Mouse (Mus musculus): ENCODE measurements around the gene Pacsin3. TPM values are rescaled to one million over a fixed set of nuclear protein-coding genes. Genes with fewer than 3 reads are reported as not detected.

The Pacsin3 gene
- total RNA-seq, 2 experiments from 2014 or later = 24.2 to 33.2 TPM

- no peak for DNase-seq (ENCODE audit: low spot score in 2 of 2)
These were observed 46.1 kb downstream of the Pacsin3 start for GRCm38 (mm10) chr2:91301836-91302235.

- no peak for DNase-seq (ENCODE audit: low spot score in 2 of 2)
These were observed 47.1 kb downstream of the Pacsin3 start for GRCm38 (mm10) chr2:91302845-91303244.

- DNase-seq (ENCODE audit: low spot score in 2 of 2) = no peak
These were observed 50.2 kb downstream of the Pacsin3 start for GRCm38 (mm10) chr2:91305926-91306325.

GRCm38 (mm10) chr2:91306589-91306988 lies 50.8 kb downstream of the Pacsin3 start:
- DNase-seq (ENCODE audit: low spot score in 2 of 2) = no peak

GRCm38 (mm10) chr2:91308680-91309079 lies 52.9 kb downstream of the Pacsin3 start:
- no peak for DNase-seq (ENCODE audit: low spot score in 2 of 2)

GRCm38 (mm10) chr2:91309546-91309945 lies 53.8 kb downstream of the Pacsin3 start:
- DNase-seq (ENCODE audit: low spot score in 2 of 2) = no peak

GRCm38 (mm10) chr2:91312578-91313311 lies 57.0 kb downstream of the Pacsin3 start:
- DNase-seq (ENCODE audit: low spot score in 2 of 2) = no peak

GRCm38 (mm10) chr2:91314184-91314583 lies 58.4 kb downstream of the Pacsin3 start:
- no peak for DNase-seq (ENCODE audit: low spot score in 2 of 2)

Other genes with a start within 250 kb of the Pacsin3 start
- gene Rapsn, start 220.3 kb upstream of the Pacsin3 start, total RNA-seq (2021) = under 1 TPM in 1 of 2 experiments, not detected in 1; 0.57 TPM
- 100 to 1,000 TPM; 190 to 221 TPM for gene Psmc3, start 201.9 kb upstream of the Pacsin3 start, total RNA-seq (2021)
- 10 to 100 TPM; 26.4 to 28.9 TPM for gene Slc39a13, start 185.5 kb upstream of the Pacsin3 start, total RNA-seq (2021)
- 1 to 10 TPM; 4.5 to 6.0 TPM for gene Spi1, start 173.6 kb upstream of the Pacsin3 start, total RNA-seq (2021)
- under 1 TPM; 0.38 to 0.55 TPM for gene Mybpc3, start 137.8 kb upstream of the Pacsin3 start, total RNA-seq (2021)
- 100 to 1,000 TPM; 170 to 180 TPM for gene Madd, start 72.1 kb upstream of the Pacsin3 start, total RNA-seq (2021)
- 1 to 10 TPM; 2.3 to 3.7 TPM for gene Nr1h3, start 53.1 kb upstream of the Pacsin3 start, total RNA-seq (2021)
- 10 to 100 TPM; 47.3 to 55.0 TPM for gene Acp2, start 53.1 kb upstream of the Pacsin3 start, total RNA-seq (2021)
- gene Ddb2, start 19.0 kb upstream of the Pacsin3 start, total RNA-seq (2021) = 1 to 10 TPM; 8.9 to 9.4 TPM
- 10 to 100 TPM; 56.3 to 62.4 TPM for gene Arfgap2, start 9.0 kb downstream of the Pacsin3 start, total RNA-seq (2021)
- 10 to 100 TPM; 92.9 to 96.2 TPM for gene 1110051M20Rik, start 188.8 kb downstream of the Pacsin3 start, total RNA-seq (2021)
- 10 to 100 TPM; 36.2 to 40.1 TPM for gene Lrp4, start 201.6 kb downstream of the Pacsin3 start, total RNA-seq (2021)

Data from layer of hippocampus, postnatal 10 days (tissue).